Mouse (Mus musculus) heart, postnatal 0 days (tissue): ENCODE results near the gene Chd9.

Experiments
- CTCF ChIP-seq: IDR thresholded peaks from 2 replicates; pipeline ENCODE4 v1.5.1; 2016; ENCODE audit warnings: antibody characterized with exemption, control low read depth, low read depth
- EP300 ChIP-seq: IDR thresholded peaks from 2 replicates; pipeline ENCODE4 v1.6.1; 2016; ENCODE audit warnings: antibody characterized with exemption, low read depth

DNA sequence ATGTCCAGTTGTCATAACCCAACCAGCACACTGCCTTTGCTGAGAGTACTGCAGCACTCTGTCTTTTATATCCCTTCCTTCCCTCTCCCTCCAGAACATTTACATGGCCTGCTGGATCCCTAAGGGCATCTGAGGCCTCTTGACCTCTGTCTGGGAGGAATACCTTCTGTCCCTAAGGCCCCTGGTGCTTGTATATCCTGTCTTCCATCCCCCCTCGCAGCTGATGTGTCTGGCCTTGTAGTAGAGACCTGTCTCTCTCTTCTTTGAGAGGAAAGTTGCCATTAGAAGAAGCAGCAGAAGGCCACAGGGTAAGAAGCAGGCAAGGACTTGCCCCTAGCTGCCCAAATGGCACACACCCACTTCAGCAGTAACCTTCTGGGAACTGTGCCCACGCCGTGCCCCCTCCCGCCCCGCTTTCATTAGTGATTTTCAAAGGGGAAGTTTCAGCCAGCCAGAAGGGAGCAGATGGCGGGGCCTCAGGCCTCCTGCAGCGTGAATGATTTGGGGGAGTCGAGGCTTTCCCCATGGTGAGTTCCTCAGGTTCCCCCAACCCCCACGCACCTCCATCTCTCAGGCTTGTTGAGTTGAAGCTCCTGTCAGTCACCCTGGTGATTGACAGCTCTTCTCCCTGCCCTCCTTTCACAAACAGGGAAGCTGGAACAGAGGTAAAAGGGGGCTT lies 33.3 kb downstream of the Chd9 start:
- TF ChIP-seq EP300: no peak
- TF ChIP-seq CTCF: no peak
